Mouse (Mus musculus) embryo, embryonic 11.5 days (tissue): ENCODE results near the gene Srcap.
A peak's percentile ranks its signal among the peaks of the same experiment; 100 is the strongest.
"Not testable (repeated sequence)": the region's sequence is repeated elsewhere in the genome, so short reads cannot be mapped to it uniquely, and the experiment has no call there.

Experiments
- DNase-seq: peaks from one replicate; pipeline ENCODE4 v3.0.0-alpha.2; 2012; ENCODE audit warnings: low read depth, low spot score

Gene Srcap

DNA sequence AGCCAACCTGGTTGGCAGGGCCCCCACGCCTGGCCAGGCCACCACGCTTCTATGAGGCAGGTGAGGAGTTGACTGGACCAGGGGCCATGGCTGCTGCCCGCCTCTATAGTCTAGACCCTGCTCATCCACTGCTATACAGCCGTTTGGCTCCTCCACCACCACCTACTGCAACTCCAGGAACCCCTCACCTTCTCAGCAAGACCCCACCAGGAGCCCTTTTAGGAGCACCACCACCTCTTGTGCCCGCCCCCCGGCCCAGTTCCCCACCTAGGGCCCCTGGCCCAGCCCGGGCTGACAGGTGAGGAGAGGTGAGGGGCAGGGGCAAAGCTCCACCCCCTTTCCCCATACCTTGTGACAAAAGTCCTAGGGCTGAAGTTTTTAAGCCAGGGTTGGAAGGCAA, 21.8 kb upstream of the Srcap start:
- no peak for DNase-seq

DNA sequence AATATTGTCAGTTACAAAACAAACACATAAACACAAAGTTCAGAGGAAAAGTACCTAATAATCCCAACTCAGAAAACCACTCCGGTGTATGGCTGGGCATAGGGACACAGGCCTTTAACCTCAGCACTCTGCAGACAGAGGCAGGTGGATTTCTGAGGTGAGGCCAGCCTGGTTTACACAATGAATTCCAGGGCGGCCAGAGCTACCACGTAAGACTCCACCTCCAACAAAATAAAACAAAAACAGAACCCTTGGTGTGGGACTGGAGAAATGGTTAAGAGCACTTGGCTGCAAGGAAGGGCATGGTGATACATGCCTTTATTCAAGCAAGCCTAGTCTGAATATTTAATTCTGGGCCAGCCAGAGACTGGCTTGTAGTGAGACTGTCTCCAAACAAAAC, 19.9 kb upstream of the Srcap start:
- DNase-seq, result no peak

DNA sequence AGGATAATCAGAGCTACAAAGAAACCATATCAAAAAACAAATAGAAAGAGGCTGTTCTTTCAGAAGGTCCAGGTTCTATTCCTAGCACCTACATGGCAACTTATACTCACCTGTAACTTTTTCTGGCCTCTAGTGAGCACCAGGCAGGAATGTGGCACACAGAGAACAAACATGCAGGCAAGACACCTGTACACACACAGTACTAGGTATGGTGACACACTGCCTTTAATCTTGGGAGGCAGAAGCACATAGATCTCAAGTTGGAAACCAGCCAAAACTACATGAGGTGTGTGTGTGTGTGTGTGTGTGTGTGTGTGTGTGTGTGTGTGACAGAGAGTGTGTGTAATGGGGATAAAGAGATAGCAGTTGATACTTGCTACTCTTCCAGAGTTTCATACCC, 17.1 kb upstream of the Srcap start:
- DNase-seq, result no peak

DNA sequence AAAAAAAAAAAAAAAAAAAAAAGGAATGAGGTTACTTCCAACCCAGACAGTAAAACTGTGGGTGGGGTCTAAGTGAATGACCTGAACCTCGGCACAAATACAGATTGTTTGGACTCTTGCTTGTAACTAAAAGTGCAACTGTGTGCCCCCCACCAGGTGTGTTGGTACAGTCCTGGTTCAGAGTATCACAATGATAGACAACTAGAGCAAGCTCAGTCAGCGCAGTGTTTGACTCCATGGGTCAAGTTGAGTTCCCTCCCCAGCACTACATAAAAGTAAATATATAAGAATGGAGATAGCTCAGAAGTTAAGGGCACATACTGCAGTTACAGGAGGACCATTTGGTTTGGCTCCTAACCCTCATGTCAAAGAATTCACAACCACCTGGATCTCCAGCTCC, 14.4 kb upstream of the Srcap start:
- no peak for DNase-seq

DNA sequence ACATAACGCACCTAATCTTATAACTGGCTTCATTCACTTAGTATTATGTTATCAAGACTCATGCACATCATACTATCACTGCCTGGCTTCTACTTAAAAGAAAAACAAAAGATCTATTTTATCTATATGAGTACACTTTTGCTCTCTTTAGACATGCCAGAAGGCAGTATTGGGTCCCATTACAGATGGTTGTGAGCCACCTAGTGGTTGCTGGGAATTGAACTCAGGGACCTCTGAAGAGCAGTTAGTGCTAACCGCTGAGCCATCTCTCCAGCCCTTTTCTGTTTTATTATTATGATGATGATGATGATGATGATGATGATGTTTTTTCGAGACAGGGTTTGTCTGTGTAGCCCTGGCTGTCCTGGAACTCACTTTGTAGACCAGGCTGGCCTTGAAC, 13.4 kb upstream of the Srcap start:
- no peak for DNase-seq

DNA sequence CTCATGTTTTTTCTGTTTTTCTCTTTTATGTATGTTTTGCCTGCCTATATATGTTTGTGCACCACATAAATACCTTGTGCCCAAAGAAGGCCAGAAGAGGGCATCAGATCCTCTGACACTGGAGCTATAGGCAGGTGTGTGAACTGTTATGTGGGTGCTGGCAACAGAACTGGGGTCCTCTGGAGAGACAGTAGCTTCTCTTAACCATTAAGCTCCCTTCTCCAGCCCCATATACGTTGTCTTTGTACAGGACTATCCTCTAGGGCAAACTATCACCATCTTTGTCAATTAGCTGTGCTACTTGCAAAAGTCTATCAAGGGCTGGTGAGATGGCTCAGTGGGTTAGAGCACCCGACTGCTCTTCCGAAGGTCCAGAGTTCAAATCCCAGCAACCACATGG, 3.5 kb upstream of the Srcap start:
- no peak for DNase-seq

DNA sequence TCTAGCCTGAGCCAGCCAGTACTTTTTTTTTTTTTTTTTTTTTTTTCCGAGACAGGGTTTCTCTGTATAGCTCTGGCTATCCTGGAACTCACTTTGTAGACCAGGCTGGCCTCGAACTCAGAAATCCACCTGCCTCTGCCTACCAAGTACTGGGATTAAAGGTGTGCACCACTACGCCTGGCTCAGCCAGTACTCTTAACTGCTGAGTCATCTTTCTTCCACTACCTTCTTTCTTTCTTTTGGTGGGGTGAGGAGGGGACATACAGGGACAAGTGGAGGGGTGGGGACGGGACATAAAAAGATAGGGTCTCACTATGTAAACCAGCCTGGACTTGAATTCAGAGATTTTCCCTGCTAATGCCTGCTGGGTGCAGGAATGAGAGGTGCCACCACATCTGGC, 2.0 kb upstream of the Srcap start:
- not testable (repeated sequence) for DNase-seq

DNA sequence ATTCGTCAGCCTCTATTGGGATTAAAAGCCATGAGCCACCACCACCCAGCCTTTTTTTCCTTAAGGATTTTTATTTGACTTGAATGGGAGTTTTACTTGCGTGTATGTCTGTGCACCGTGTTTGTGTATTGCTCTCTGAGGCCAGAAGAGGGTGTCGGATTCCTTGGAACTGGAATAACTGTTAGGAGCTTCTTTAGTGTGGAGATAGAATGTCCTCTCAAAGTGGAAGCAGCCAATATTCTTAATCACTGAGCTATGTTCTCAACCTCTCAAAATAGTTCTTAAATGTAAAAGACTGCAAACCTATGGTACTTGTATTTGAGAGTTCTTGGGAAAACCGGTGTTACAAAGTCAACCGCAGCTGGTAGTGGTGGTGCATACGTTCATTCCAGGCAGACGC, 542 bp upstream of the Srcap start:
- peak; percentile 11 for DNase-seq

DNA sequence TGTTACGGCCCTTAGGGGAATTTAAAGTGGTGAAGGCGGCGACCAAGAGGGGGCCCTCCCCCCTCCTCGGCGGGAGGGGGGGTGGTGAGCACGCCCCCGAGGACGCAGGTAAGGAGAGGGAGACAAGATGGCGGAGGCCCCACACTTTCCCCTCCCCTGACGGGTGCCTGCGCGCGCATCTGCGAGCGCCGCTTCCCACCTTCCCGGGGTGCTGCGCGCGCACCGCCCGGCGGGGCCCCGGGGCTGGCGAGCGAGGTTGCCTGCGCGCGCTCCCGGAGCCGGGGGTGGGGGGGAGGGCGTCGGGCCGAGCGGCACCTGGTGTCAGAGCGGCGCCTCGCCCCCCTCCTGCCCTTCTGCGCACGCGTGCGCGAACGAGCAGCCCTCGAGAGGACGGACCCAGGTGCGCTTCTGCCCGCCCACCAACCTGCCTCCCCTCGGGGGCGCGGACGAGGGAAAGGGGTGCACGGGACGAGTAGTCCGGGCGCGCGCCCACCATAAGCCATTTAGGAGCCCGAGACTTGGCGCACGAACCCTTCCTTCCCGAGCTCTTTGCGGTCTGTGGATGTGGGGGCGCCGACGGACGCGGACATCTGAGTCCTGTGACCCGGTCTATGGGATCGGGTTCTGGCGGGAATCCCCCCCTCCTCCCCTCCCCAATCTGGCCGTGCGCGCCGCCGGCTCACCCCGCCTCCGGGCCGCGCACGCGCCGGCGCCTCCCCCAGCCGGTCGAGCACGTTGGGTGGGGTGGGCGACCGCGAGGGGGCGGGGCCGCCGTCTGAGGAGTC, 640 bp downstream of the Srcap start:
- peak; percentile 92 for DNase-seq

DNA sequence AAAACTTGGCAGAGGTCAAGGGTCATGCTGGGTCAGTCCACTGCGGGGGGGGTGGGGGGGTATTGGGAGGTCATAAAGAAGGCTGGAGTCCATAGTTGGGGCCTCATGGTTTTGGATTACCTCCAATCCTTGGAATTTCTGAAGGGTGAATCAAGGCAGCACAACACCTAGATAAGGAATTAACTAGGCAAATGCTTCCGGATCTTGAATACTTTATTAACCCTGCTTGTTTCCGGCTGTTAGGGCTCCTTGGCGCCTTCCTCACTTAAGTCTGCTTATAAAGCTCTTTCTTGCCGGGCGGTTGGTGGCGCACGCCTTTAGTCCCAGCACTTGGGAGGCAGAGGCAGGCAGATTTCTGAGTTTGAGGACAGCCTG, 1.2 kb downstream of the Srcap start:
- no peak for DNase-seq

DNA sequence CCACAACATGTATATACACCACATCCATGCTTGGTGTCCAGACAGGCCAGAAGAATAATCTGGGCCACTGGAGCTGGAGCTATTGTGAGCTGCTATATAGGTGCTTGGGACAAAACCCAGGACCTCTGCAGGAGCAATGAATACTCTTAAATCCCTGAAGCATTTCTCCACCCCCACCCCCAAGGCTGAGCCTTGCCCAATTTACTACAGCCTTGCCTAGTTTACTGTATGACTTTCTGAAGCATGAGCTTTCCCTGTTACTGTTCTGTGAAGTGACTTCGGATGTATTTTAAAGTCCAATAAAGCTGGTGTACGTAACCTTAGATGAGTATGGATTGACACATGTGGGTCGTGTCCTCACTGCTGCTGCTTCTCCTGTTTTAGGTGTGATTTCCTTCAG, 2.0 kb downstream of the Srcap start:
- no peak for DNase-seq

DNA sequence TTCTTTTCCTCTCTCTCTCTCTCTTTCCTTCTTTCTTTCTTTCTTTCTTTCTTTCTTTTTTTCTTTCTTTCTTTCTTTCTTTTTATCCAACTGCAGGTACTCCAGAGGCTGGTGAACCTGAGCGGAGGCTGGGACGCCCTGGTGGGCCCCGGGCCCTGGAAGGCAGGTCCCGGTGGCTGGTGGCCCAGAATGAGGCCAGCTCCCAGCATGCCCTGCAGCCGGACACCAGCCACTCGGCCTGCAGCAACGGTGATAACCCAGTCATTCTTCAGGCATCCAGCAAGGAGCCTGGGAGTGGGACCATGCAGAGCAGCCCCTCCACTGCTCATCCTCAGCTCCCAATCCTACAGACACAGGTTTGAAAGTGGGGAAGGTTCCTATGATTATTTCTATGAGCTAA, 4.1 kb downstream of the Srcap start:
- no peak for DNase-seq

DNA sequence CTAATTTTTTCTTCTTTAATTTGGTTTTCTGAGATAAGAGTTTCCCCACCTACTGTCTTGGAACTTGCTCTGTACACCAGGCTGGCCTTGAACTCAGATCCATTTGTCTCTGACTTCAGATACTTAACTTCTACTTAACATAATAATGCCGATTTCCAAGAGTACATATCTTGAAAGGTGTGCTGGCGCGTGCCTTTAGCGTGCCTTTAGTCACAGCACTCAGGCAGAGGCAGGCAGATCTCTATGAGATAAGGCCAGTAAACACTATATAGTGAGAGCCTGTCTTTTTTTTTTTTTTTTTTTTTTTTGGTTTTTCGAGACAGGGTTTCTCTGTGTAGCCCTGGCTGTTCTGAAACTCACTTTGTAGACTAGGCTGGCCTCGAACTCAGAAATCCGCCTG, 4.6 kb downstream of the Srcap start:
- no peak for DNase-seq

DNA sequence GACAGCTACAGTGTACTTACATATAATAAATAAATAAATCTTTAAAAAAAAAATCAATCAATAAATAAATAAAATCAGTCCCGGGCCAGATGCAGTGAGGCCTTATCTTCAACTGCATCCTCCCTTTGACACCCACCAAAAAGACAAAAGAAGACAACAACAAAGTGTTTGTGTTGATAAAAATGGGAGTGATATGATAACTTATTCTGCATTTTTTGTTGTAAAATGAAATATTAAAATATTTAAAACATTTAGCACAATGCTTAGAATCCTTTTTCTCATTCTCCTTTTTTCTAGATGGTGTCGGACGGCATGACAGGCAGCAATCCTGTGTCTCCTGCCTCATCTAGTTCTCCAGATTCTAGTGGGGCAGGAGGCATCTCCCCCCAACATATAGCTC, 7.5 kb downstream of the Srcap start, which contains the start of gene Gm42715:
Gene Gm42715, plus strand, starts transcription at position 301 of the 400 bp plus-strand sequence.
- DNase-seq, result no peak

DNA sequence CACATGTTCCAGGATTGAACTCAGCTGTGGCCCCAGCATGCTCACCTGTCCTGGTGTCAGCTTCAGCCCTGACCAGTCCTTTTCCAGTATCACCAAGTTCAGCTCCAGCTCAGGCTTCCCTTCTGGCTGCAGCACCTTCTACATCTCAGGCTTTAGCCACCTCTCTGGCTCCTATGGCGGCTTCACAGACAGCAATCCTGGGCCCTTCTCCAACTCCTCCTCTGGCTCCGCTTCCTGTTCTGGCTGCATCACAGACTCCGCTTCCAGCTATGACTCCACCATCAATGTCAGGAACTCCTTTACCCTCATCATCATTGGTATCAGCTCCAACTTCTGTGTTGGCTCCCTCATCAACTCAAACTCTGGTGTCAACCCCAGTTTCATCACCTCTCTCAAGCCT, 29.9 kb downstream of the Srcap start:
- DNase-seq, result no peak

DNA sequence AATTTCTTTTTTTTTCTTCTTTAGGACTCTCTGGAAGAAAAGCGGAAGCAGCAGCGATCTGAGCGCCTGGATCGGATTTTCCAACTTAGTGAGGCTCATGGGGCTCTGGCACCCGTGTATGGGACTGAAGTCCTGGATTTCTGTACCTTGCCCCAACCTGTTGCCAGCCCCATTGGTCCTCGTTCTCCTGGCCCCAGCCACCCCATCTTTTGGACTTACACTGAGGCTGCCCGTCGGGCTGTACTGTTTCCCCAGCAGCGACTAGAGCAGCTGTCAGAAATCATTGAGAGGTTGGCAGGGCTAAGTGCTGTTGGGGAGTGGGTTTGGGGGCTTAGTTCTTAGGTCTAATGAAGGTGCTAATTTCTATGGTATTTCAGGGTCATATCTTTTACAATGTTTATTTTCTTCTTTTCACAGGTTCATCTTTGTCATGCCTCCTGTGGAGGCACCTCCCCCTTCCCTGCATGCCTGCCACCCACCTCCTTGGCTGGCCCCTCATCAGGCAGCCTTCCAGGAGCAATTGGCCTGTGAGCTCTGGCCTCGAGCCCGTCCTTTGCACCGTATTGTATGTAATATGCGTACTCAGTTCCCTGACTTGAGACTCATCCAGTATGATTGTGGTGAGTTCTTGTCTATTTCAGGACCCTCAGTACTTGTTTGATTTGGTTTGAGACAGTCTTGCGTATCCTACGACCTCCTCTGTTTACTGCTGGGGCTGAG, 37.5 kb downstream of the Srcap start:
- DNase-seq, result no peak

DNA sequence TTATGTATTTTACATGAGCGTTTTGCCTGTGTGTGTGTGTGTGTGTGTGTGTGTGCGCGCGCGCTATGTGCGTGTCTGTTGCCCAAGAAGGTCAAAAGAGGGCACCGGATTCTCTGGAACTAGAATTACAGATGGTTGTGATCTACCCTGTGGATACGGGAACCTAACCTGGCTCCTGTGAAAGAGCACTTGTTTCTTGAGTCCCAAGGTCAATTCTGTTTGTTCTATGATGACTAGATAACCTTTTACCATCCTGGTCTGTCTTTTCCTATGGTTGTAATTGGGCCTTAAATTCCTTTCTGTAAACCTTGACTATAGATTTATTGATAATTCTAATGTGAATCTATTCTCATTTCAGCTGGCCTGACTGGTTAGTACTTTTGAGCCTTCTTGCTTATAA, 39.8 kb downstream of the Srcap start:
- DNase-seq, result no peak

DNA sequence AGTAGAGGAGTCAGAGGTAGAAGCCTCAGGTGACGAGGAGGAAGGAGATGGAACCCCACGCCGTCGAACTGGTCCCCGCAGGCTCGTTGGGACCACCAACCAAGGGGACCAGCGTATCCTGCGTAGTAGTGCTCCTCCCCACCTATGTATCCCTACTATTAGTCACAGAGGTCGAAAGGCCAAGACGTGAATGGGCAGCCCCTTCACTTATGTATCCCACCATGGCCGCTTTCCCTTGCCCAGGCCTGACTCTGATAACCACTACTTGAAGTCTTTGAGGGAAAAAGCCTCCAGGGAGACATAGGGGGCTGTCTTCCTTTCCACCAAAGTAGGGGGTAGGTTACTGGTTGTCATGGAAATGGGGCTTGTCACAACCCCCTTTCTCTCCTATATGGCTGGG, 48.8 kb downstream of the Srcap start:
- no peak for DNase-seq

DNA sequence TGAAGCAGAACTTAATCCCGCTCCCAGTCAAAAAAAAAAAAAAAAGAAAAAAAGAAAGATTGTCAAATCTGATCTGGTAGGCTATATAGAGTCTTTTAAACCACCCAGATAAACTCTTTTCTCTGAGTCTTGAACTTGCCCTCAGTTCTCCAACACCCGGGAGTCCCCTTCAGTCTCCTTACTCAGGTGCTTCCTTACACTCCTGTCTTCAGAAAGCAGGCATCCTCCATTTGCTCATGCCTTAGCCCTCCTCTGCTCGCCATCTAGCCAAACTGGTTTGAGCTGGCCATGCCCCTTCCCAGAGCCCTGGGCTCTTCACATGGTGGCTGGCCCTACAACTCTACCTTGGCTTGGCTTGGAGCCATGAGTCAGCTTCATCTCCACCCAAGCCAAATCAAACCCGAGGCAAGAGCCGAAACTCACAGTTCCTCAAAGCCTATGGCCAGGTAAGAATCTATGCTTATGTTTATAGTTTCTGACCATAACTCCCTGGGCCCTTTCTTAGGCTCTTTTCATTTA, 49.6 kb downstream of the Srcap start, which contains the start of gene Tmem265:
Gene Tmem265, plus strand, starts transcription at position 51 of the 519 bp plus-strand sequence.
- DNase-seq, result no peak

DNA sequence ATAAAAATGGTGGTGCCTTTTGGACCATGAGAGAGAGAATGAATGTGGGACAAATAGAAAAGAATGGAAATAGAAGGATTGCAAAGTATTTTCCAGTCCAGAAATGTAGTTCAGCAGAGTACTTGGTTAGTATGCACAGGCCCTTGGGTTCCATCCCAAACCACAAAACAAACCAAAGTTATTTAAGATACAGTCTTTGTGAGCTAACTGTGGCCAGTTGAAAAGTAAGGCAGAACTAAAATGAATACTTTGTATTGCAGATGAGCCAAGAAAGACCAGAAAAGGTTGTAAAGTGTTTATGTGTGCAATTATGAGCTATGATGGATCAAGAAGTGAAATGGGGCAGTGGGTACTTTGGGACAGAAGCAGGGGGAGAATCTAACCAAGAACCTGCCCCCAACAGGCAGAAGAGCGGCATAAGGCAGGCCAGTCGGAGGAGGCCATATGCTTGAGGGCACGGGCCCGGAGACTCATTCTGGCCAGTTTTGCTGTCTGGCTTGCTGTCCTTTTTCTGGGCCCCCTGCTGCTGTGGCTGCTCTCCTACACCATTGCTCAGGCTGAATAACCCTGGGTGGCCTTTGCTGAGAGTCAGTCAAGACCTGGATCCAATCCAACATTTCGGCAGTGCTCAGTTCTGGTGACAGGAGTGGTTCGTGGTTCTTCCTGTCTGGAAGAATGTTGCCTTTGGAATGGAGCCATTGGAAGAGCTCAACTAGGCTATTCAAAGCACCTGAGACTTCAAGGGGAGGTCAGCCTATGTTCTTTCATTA, 52.8 kb downstream of the Srcap start:
- DNase-seq, result no peak

DNA sequence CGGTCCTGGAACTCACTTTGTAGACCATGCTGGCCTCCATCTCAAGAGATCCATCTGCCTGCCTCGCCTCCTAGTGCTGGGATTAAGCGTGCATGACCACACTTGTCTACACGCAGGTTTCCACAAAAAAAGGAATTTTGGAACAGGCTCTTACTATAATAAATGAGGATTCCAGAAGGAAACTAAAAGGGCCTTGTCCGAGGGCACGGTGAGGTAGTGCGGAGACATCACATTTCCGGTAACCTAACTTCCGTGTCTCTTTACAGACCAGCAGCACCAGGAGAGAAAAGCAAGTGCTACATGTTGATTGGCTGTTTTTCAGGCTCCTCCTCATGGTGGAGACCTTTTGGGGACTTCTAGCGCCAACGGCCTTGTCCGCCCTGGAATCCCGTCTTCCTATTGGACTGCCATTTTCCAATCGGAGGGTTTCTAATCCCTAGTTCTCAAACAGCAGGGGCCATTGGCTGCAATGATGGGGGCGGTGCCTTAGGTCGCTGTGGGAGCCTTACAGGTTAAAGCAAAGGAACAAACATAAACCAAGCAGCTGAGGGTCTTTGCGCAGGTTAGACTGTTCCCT, 61.2 kb downstream of the Srcap start, which contains the start of gene Phkg2:
Gene Phkg2, plus strand, starts transcription at position 446 of the 577 bp plus-strand sequence.
- DNase-seq, result peak; percentile 90

DNA sequence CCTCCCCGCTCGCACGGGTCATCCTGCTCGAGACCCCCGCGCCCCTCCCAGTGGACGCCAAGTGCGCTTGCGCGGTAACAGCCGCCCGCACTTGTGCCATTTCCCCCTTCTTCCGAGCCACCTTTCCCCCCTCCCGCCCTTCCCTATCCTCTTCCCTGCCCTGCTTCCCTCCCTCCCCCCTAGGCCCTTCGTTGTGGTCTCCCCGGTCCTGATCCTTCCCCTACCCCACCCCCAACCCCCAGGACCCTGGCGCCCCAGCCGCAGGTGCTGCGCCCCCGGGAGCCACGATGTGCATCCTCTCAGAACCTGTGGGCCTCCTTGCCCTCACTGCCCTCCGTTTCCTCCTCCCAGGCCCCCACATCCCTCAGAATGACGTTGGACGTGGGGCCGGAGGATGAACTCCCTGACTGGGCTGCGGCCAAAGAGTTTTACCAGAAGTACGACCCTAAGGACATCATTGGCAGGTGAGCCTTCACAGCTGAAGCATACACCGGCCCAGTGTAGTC, 61.8 kb downstream of the Srcap start:
- DNase-seq, result no peak
